Mouse (Mus musculus) layer of hippocampus, adult 11-12 months (tissue): Measurements from ENCODE around the gene Slc35b1.

Source experiments
- DNase-seq: peaks from one replicate; pipeline ENCODE4 v3.0.0; 2022; ENCODE audit warnings: low spot score

Slc35b1 gene

DNA sequence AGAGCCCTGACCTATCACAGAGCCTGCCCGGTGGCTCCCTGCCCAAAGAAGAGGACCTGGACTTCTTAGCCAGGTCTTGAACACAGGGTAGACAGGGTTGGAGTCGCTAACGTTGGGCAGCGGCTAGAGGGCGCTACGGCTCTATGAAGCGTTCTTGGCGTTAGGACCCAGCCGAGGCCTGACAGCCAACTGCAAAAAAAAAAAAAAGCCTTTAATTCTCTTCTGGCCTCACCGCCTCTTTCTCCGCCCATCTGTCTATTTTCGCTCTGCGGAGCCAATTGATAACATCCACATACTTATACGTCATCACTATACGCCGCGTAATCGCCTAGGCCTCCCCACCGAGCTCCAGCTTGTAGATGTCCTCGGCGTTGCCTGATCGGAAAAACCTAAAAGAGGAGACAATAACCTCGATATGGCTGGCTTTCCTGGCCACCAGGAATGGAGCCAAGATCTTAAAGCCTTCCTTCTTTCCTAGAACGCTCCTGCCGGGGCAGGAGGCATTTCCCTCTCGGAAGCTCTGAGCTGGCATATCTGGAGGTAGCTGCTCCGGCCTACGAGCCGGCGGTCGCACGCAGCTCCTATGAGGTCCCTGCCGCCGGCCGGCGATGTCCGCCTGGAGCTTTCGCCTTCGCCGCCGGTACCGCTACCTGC is at the start of gene Slc35b1:
Slc35b1 (plus strand) TSS at position 374 of the 654 bp plus-strand sequence.
- peak; percentile 98 for DNase-seq

GRCm38 (mm10) chr11:95336568-95337128 is 47.8 kb upstream of the Slc35b1 start, which contains the start of gene Fam117a:
Gene Fam117a, plus strand, starts transcription at chr11:95337018.
- peak; percentile 84 for DNase-seq

DNA sequence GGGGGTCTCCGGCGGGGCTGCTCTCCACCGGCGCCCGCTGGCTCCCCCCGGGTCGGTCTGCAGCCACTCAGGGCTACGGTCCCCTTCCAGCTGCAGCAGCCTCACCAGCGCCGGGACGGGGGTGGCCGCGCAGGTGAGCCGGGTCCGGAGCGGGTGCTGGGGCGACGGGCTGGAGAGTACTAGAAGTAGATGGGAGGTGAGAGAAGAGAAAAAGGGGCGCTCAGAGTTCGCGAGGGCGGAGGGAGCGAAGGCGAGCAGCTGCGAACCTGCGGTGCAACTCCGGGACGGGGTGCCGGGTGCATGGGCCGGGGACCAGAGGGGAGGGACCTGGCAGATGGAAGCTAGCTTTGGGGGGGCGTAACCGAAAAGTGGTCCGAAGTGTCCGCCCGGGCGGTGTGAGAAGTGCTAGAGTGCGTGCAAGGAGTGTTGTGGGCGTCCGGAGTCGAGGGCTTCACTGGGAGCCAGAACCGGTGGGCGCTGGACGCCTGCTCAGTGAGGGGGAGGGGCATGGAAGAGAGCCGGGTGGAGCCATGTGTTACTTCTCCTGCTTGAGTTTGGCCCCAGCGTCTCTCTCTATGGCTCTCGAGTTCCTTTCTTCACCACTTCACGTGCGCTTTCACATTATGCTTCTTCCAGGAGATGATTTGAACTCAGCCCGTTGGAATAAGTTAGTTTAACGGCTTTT is 47.2 kb upstream of the Slc35b1 start:
- DNase-seq: peak; percentile 48

DNA sequence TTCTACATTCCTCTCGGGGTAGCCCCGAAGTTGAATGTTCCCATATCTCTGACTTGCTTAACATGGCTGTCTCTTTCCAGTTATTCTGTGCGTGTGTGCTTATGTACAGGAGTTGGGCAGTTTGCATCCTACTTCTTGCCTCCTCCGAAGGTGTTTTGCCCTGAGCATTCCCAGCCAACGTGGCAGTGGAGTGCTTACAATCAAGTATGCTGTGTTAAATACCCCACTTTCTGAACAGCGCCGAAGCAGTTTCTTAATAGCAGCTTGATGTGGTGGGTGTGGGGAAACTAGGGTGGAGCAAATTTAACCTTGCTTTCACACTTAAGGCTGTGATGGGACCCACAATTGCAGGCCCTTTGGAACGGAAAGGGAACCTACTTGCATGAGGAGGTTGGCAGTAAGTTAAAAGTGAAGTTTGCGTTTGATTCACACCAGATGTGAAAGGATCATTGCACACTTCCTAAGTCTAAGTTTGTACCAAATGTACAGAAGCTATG is 46.6 kb upstream of the Slc35b1 start:
- no peak for DNase-seq

DNA sequence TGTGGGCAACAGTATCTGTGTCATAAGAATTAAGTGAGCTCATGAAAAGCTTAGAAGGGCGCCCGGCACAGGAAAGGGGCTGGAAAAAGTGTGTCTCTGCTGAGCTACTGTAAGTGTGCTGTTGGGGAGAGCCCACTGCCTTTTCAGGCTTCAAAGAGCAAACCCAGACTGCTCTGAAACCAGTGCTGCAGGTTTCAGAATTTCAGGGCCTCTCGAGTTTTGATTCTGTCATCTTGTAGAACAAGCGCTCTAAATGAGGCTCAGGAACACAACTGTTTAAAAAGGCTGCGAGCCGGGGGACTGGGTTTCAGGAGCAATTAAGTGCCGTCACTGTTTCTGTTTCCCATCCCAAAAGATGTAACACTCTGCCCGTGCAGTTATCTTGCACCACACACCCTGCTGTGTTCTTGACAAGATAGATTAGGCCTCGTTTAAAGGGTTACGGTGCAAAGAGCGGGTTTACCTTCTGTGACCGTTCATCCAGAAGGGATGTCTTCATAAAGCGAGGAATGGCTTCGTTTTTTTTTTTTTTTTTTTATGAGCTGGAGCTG is 44.9 kb upstream of the Slc35b1 start:
- DNase-seq: no peak

GRCm38 (mm10) chr11:95340259-95340658 is 44.2 kb upstream of the Slc35b1 start:
- no peak for DNase-seq

GRCm38 (mm10) chr11:95340664-95341063 is 43.8 kb upstream of the Slc35b1 start:
- no peak for DNase-seq

DNA sequence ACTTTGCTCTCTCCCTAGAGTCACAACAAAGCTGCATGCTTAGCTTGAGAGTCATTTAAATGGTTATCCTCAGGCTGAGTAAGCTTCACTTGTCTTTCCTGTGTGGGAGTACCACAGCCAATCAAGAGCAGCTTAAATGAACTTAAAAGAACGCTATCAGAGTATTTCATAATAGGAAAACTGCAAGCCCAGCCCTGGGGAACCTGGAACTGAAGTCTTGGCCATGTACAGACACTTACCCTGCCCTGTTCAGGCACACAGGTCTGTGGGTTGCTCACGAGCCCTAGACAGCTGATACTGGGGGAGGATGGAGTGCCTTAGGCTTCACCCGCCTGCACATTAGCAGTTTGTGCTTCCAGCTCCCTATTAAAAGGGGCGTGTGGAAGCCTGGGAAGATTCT is 41.3 kb upstream of the Slc35b1 start:
- no peak for DNase-seq

DNA sequence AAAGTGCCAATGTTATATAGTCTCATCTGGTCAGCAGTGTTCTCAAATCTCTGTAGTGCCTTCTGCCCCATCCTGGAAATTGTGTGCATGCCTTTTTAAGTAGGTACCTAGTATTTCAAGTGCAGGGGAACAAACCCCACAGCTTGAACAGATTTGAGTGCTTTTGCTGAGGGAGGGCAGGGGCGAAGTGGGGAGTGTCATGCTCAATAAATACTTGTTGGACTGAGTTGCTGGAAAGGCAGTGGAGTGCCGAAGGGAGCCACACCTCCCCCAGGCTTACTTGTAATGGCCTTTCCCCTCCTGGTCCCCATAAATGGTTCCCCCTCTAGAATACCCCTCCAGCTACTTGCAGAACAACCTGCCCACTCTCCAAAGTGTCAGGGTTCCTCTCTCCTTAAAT is 40.3 kb upstream of the Slc35b1 start:
- no peak for DNase-seq

DNA sequence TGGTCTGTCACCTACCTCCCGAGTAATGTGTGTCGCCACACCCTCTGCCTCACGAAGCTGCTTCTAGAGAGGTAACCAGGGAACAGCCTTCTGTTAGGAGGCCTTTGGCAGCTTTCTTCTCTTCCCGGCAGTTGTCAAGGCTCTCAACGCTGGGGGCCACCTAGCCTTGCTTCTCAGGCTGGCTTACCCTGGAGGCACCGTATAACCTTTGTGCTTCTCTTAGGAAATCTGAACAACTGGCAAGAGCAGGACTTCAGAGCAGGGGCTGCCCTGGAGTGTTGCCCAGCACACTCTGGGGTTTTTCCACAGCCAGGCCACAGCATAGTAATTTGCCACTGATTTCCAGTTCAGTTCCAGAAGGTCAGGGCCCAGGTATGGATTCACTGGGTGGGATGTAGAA is 34.2 kb upstream of the Slc35b1 start:
- no peak for DNase-seq

GRCm38 (mm10) chr11:95350960-95351359 is 33.5 kb upstream of the Slc35b1 start:
- DNase-seq: no peak

- DNase-seq: no peak
Observed at GRCm38 (mm10) chr11:95352686-95353085, 31.8 kb upstream of the Slc35b1 start.

DNA sequence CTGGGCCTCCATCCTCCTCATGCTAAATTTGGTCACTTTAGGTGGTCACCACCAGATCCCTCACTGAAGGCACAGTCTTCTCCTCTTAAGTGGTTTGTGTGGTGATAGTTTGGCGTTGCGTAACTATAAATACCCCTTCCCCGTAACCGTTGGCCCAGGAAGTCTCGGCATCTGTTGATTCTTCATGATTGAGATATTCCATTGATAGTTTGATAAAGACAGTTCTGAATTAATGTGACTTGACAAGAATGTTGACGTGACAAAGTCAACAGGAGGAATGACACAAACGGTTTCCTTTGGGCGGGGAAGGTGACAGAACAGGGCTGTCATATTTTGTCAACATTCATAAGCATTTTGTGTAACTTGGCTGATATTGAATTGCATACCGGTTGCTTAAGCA is 31.3 kb upstream of the Slc35b1 start:
- DNase-seq: no peak

DNA sequence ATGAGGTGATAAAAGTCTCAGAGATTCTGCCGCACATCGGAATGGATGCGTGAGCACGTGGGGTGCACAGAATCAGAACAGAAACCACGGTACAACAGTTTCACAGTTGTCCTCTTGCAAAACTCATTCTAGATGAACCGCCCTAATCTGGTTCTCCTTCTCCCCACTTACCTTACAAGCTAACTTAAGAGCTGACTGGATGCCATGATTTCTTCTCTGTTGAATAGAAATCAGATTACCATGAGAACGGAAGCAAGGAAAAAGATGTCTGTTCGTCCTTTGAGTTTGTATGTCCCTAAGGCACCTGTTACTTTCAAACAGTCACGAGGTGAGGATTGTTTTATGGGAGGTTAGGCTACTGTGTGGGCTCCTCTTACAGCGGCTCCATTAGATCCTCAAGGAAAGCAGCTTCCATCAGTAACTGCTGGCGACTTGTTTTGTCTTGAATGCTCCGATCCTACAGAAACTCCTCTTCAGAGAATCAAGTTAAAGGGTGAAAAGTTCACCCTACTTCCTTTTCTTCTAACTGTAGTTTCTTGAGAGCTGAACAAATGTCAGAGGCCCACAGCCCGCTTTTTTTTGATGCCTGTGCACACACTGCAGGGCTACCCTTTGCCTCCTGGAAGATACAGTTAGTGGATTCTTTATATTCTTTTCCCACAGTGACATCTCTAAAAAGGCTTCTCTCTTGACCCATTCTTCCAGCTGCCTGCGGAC is 30.1 kb upstream of the Slc35b1 start:
- DNase-seq: no peak

DNA sequence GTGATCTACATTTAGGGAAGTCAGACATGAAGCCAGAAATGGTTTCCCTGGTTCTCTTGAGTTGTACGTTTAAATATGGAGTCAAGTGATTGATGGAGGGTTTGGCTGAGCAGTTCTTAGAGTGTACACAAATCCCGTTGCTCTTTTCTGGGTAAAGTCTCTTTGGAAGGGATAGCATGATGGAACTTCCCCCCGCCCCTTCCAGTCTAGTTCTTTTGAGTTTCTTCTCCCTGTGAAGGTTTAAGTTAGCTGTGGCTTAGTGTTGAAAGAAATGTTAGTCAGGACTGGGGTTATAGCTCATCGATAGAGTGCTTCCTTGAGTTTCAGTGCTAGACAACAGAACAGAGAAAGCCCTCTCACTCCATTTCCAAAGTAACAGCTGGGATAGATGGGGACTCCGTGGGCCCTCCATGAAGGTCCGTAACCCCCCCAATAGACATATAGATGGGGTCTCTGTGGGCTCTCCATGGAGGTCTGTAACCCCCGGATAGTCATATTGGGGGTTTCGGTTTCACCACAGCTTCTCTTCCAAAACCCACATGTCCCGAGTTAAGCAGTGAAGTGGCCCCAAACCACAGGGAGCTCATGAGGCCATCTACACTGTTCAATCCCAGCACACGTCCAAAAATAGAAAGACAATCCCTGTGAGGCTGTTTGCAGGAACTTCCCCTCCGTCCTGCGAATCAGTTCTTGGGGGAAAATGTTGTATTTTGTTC is 29.4 kb upstream of the Slc35b1 start:
- DNase-seq: no peak

- DNase-seq: no peak
Observed at GRCm38 (mm10) chr11:95355661-95356011, 28.9 kb upstream of the Slc35b1 start.

DNA sequence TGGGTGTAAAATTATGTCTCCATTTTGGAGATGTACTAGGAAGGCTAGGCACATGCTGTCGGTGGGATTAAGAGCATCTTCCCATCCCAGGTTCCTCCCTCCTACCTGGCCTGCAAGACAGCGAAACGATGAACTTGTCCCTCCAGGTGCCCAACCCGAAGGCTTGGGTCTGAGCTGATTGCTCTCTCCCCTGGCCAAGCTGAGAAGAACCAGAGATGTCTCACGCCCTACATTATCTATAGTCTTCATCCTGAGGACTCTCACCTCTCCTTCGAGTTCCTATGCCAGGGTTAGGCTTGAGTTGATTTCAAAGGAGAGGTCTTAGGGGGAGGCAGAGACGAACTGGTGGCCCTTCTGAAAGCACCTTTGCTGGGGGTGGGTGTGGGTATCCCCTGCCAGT is 28.5 kb upstream of the Slc35b1 start:
- no peak for DNase-seq

- peak; percentile 57 for DNase-seq
Observed at GRCm38 (mm10) chr11:95356469-95357273, 27.8 kb upstream of the Slc35b1 start.

DNA sequence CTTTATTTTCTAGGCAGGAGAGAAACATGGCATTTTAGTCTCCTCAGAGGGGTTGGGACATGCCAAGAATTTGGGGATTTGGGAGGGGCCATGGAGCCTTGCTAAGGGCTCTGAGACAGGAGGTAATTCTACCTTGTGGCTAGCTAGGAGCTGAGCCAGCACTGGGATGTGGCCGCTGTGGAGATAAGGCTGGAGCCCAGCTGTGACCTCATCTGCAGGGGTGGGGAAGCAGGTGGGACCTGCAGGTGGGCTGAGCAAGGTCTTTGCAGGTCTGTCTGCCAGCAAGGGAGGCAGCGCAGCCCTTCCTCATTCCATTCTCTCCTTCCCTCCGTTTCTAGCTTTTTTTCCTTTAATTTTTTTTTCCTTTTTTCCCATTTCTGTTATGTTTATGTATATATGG is 26.2 kb upstream of the Slc35b1 start:
- no peak for DNase-seq

DNA sequence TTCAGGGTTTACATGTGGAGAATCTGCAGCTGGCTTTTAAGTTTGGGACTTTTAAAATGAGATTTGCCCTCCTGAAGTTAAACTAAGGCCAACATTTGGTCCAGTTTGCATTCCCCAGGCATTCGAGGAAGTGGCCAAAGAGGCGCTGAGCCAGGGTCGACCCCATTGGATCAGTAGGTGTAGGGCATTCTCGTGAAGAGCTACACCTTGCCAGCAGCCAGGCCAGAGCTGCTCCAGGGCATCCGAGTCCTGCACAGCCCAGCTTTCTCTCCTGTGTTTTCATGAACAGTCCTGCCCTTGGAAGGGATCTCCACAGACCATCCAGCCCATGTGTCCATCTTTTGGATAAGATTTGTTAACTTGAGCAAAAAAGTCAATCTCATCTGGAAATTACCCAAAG is 20.1 kb upstream of the Slc35b1 start:
- no peak for DNase-seq

- DNase-seq: peak; percentile 77
Observed at GRCm38 (mm10) chr11:95365596-95365995, 18.9 kb upstream of the Slc35b1 start.
